Mouse (Mus musculus): ENCODE results near the gene Mfap2.

- TF ChIP-seq CTCF (conservative IDR thresholded peaks at IDR 0.05; ENCODE audit: low read length) (peak; percentile 90), NANOG (IDR thresholded peaks at IDR 0.05; ENCODE audit: borderline replicate concordance, low read length) (no peak)
Measured at GRCm38 (mm10) chr4:141031733-141032132, 21.5 kb downstream of the Mfap2 start.

Measured in E14TG2a.4 (cell line).